Mouse (Mus musculus) myocyte (in vitro differentiated cells): ENCODE data around the gene Olfr101. TPM values are rescaled to one million over a fixed set of nuclear protein-coding genes. Genes with fewer than 3 reads are reported as not detected.

ENCODE experiments used
- H3K27me3 ChIP-seq: one replicate; pipeline ENCODE4 v1.6.1; 2011; ENCODE audit not compliant: control insufficient read depth, insufficient read depth, insufficient read length
- H3K36me3 ChIP-seq: one replicate; pipeline ENCODE4 v1.6.1; 2011; ENCODE audit not compliant: control insufficient read depth, insufficient read depth
- H3K4me2 ChIP-seq: one replicate; pipeline ENCODE4 v1.6.1; 2011; ENCODE audit warnings: low read depth, control low read depth
- H3K4me3 ChIP-seq: one replicate; pipeline ENCODE4 v1.5.1; 2011; ENCODE audit warnings: mild to moderate bottlenecking, control low read depth, moderate library complexity
- H3K79me2 ChIP-seq: one replicate; pipeline ENCODE4 v1.6.1; 2011; ENCODE audit not compliant: control insufficient read depth, insufficient read depth
- H3ac ChIP-seq: one replicate; pipeline ENCODE4 v1.6.1; 2011; ENCODE audit not compliant: control insufficient read depth, insufficient read length
- CEBPB ChIP-seq: IDR thresholded peaks from 2 replicates; pipeline ENCODE4 v1.6.1; 2011; ENCODE audit warnings: mild to moderate bottlenecking, moderate library complexity; ENCODE audit not compliant: poor library complexity, insufficient read depth, severe bottlenecking
- E2F4 ChIP-seq: IDR thresholded peaks from one replicate; pipeline ENCODE4 v1.6.1; 2011; ENCODE audit warnings: mild to moderate bottlenecking, control low read depth, moderate library complexity; ENCODE audit not compliant: insufficient read depth
- MAX ChIP-seq: IDR thresholded peaks from one replicate; pipeline ENCODE4 v1.6.1; 2011; ENCODE audit warnings: low read depth, mild to moderate bottlenecking, control low read depth
- MYOD1 ChIP-seq, 3 experiments: IDR thresholded peaks; one replicate each; pipeline ENCODE4 v1.6.1; 2011; ENCODE audit warnings: control low read depth in 2 of 3, low read depth in 2 of 3, mild to moderate bottlenecking in 2 of 3, moderate library complexity in 1 of 3; ENCODE audit not compliant: insufficient read length in 2 of 3, control insufficient read depth in 1 of 3
- MYOG ChIP-seq, 3 experiments: IDR thresholded peaks; one replicate each; pipeline ENCODE4 v1.6.1; 2011; ENCODE audit warnings: control low read depth in 2 of 3, low read depth in 2 of 3, mild to moderate bottlenecking in 2 of 3; ENCODE audit not compliant: insufficient read length in 2 of 3, control insufficient read depth in 1 of 3, insufficient read depth in 1 of 3
- POLR2A ChIP-seq: IDR thresholded peaks from one replicate; pipeline ENCODE4 v1.6.1; 2011; ENCODE audit warnings: low read depth, mild to moderate bottlenecking, control low read depth, moderate library complexity; ENCODE audit not compliant: insufficient read length
- POLR2AphosphoS2 ChIP-seq: IDR thresholded peaks from one replicate; pipeline ENCODE4 v1.6.1; 2011; ENCODE audit warnings: low read depth, control low read depth; ENCODE audit not compliant: insufficient read length
- REST ChIP-seq: IDR thresholded peaks from one replicate; pipeline ENCODE4 v1.6.1; 2011; ENCODE audit warnings: mild to moderate bottlenecking, control low read depth, moderate library complexity; ENCODE audit not compliant: insufficient read depth, insufficient read length
- SRF ChIP-seq: IDR thresholded peaks from one replicate; pipeline ENCODE4 v1.6.1; 2011; ENCODE audit warnings: low read depth; ENCODE audit not compliant: control insufficient read depth, insufficient read length
- TCF12 ChIP-seq: IDR thresholded peaks from one replicate; pipeline ENCODE4 v1.6.1; 2011; ENCODE audit warnings: mild to moderate bottlenecking, control low read depth; ENCODE audit not compliant: poor library complexity, insufficient read depth, severe bottlenecking
- TCF3 ChIP-seq: IDR thresholded peaks from one replicate; pipeline ENCODE4 v1.6.1; 2011; ENCODE audit warnings: low read depth, control low read depth; ENCODE audit not compliant: insufficient read length
- USF1 ChIP-seq: IDR thresholded peaks from one replicate; pipeline ENCODE4 v1.6.1; 2011; ENCODE audit warnings: low read depth, mild to moderate bottlenecking, control low read depth, moderate library complexity
- polyA plus RNA-seq: library from polyadenylated mRNA; unstranded; fragments of >200 nt; fragmentation: generic; extraction: Trizol; gene quantifications from one replicate; pipeline ENCODE4 v1.2.1, GENCODE M21; 2012; ENCODE audit warnings: missing spikeins

Olfr101 gene
- not detected for polyA plus RNA-seq

DNA sequence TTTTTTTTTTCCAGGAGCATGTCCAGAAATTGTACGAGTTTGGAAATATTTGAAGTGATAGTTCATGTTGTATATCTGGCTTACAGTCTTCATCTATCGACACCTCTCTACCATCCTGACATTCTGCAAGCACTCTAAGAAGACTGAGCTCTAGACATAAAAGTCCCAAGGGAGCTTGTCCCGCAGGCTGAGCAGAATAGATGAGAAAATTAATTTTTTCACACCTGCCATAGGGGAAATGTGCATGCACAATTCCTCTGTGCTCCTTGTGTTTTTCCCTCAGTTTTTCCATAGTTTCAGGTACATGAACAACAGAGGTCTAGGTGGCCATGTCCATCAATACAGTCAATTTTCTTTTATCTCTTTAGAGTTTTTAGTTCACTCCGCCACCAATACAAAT, at the start of gene Olfr101:
TSS of gene Olfr101 (minus strand) at position 101 of the 400 bp plus-strand sequence.
- H3K79me2 ChIP-seq, result no peaks in the 10 kb centered on the region
- no peak within 1 kb of the TSS for H3K4me2 ChIP-seq
- no peaks in the 10 kb centered on the region for H3K27me3 ChIP-seq
- no peak within 1 kb of the TSS for H3K4me3 ChIP-seq
- H3K36me3 ChIP-seq, result no peaks in the 10 kb centered on the region
- TF ChIP-seq MYOG (IDR thresholded peaks at IDR 0.05; ENCODE audit: control insufficient read depth in 1 of 3, insufficient read depth in 1 of 3, insufficient read length in 2 of 3, low read depth in 2 of 3) (no peak), USF1 (no peak), SRF (no peak), MAX (no peak), TCF12 (no peak), E2F4 (no peak), TCF3 (no peak)
- no peak within 1 kb of the TSS for H3ac ChIP-seq

- no peak within 1 kb of the TSS for H3K4me2 ChIP-seq
- no peak within 1 kb of the TSS for H3K4me3 ChIP-seq
- no peaks in the 10 kb centered on the region for H3K79me2 ChIP-seq
- H3K27me3 ChIP-seq, result no peaks in the 10 kb centered on the region
- no peak within 1 kb of the TSS for H3ac ChIP-seq
- H3K36me3 ChIP-seq, result no peaks in the 10 kb centered on the region
- no peak for TF ChIP-seq TCF3
- TF ChIP-seq E2F4, result no peak
- no peak for TF ChIP-seq POLR2A
- no peak for TF ChIP-seq TCF12
Observed at GRCm38 (mm10) chr17:37339598-37339997, 35.5 kb upstream of the Olfr101 start, which contains the start of gene Olfr103. Olfr103 (minus strand) TSS chr17:37339698.

GRCm38 (mm10) chr17:37316954-37317353, 12.8 kb upstream of the Olfr101 start, which contains the start of gene Olfr102:
Olfr102 (minus strand) TSS chr17:37317054.
- Histone ChIP-seq H3K36me3 (no peaks in the 10 kb centered on the region), H3K4me3 (no peak within 1 kb of the TSS), H3ac (no peak within 1 kb of the TSS), H3K27me3 (no peaks in the 10 kb centered on the region), H3K79me2 (no peaks in the 10 kb centered on the region), H3K4me2 (no peak within 1 kb of the TSS)
- TF ChIP-seq MYOG (IDR thresholded peaks at IDR 0.05; ENCODE audit: control insufficient read depth in 1 of 3, insufficient read depth in 1 of 3, insufficient read length in 2 of 3, low read depth in 2 of 3) (no peak), E2F4 (no peak), TCF12 (no peak), POLR2A (no peak), MYOD1 (IDR thresholded peaks at IDR 0.05; ENCODE audit: control insufficient read depth in 1 of 3, insufficient read length in 2 of 3, low read depth in 2 of 3) (no peak), SRF (no peak), POLR2AphosphoS2 (no peak), MAX (no peak), CEBPB (no peak), TCF3 (no peak)

DNA sequence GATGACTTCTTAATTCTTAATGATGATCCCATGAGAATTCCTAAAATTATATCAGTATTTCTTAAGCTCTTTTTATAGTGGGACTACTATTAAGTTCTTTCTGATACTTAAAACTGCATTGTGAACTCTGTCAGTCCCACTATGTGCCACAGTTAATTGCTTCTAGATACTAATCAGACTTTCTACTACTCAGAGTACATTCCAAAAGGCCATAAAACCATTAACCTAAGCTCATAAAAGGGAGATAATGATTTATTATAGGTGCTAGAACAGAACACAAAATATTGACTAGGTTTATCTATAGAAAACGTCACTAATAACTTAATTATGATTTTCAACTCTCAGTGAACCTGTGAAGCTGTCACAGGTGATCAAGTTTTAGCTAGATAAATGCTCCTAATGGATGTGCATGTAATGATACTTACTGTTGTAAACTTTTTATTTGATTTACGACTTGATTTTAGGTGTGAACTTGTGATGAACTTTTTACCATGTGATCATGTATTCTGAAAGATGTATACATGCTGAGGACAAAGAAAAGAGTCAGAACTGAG, 6.1 kb upstream of the Olfr101 start:
- Histone ChIP-seq H3K36me3 (no peaks in the 10 kb centered on the region), H3K4me2 (no peak overlapping the region), H3K27me3 (no peaks in the 10 kb centered on the region), H3K79me2 (no peaks in the 10 kb centered on the region), H3ac (no peak overlapping the region), H3K4me3 (no peak overlapping the region)
- TF ChIP-seq MYOD1 (IDR thresholded peaks at IDR 0.05; ENCODE audit: control insufficient read depth in 1 of 3, insufficient read length in 2 of 3, low read depth in 2 of 3) (no peak), USF1 (no peak), POLR2A (no peak), REST (no peak), TCF3 (no peak), E2F4 (no peak), TCF12 (no peak), CEBPB (no peak), POLR2AphosphoS2 (no peak), SRF (no peak), MAX (no peak), MYOG (IDR thresholded peaks at IDR 0.05; ENCODE audit: control insufficient read depth in 1 of 3, insufficient read depth in 1 of 3, insufficient read length in 2 of 3, low read depth in 2 of 3) (no peak)

DNA sequence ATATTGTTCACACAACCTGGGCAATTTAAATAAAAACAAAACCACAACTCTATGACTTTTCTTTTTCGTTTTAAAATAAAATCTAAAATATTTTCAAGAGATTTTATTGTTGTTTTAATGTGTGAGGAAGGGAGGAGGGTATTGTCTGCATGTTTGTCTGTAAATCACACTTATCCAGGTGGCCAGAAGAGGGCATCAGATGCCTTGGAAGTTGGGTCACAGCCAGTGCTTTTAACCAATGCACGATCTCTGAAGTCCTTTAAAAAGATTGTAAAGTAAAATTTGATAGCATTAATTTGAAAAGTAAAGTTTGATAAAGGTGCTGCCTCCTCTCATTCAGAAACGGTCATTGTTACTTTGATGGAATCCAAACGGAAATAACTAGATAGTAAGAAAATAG, 4.4 kb upstream of the Olfr101 start:
- Histone ChIP-seq H3K4me2 (no peak overlapping the region), H3K79me2 (no peaks in the 10 kb centered on the region), H3K36me3 (no peaks in the 10 kb centered on the region), H3K27me3 (no peaks in the 10 kb centered on the region), H3K4me3 (no peak overlapping the region), H3ac (no peak overlapping the region)
- TF ChIP-seq USF1 (no peak), TCF12 (no peak), SRF (no peak), CEBPB (no peak), MYOG (IDR thresholded peaks at IDR 0.05; ENCODE audit: control insufficient read depth in 1 of 3, insufficient read depth in 1 of 3, insufficient read length in 2 of 3, low read depth in 2 of 3) (no peak), POLR2A (no peak), MAX (no peak), E2F4 (no peak)
